Mouse (Mus musculus) brown adipose tissue, adult 24 weeks (tissue): ENCODE results near the gene Ap2m1. TPM values are rescaled to one million over a fixed set of nuclear protein-coding genes. Genes with fewer than 3 reads are reported as not detected.

Experiments
- H3K27ac ChIP-seq: fragments of 200-500 bp; replicated peaks from 2 replicates; pipeline ENCODE4 v1.5.1; 2012; ENCODE audit warnings: low read depth, mild to moderate bottlenecking, low read length
- H3K4me1 ChIP-seq: fragments of 200-500 bp; 2 replicates; pipeline ENCODE4 v1.6.1; 2012; ENCODE audit warnings: low read length, mixed read lengths; ENCODE audit not compliant: control insufficient read depth, insufficient read depth, insufficient read length
- H3K4me3 ChIP-seq: fragments of 200-500 bp; 2 replicates; pipeline ENCODE4 v1.5.1; 2012; ENCODE audit warnings: low read depth, mild to moderate bottlenecking, low read length, moderate library complexity; ENCODE audit not compliant: insufficient read depth
- polyA plus RNA-seq: library from polyadenylated mRNA; stranded (reverse); fragments of >200 nt; gene quantifications from 2 replicates; pipeline ENCODE4 v1.2.4, GENCODE M21; 2012; ENCODE audit not compliant: missing spikeins, insufficient read depth, insufficient read length

Ap2m1 gene
- polyA plus RNA-seq, 1 experiment, result 86.4 TPM

DNA sequence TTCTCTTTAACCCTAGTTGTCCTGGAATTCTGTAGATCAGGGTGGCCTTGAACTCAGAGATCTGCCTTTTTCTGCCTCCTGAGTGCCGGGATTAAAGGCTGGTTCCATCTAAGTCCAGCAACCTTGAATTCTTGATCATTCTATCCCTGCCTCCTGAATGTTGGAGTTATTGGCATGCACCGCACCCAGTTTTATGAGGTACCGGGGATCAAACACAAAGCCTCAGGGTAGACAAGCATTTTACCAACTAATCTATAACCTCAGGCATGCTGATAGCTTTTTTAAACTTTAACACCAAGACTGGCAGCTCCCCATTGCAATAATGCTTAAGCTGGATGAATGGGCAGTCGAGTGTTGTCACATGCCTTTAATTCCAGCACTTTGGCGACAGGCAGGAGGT lies 12.1 kb downstream of the Ap2m1 start:
- Histone ChIP-seq H3K27ac (peak overlapping the region; percentile 15; the same call in 1 of the 2 replicates), H3K4me1 (peaks cover 3% of the 10 kb centered on the region; the same call in 1 of the 2 replicates), H3K4me3 (peak overlapping the region; percentile 77; the same call in 1 of the 2 replicates)

DNA sequence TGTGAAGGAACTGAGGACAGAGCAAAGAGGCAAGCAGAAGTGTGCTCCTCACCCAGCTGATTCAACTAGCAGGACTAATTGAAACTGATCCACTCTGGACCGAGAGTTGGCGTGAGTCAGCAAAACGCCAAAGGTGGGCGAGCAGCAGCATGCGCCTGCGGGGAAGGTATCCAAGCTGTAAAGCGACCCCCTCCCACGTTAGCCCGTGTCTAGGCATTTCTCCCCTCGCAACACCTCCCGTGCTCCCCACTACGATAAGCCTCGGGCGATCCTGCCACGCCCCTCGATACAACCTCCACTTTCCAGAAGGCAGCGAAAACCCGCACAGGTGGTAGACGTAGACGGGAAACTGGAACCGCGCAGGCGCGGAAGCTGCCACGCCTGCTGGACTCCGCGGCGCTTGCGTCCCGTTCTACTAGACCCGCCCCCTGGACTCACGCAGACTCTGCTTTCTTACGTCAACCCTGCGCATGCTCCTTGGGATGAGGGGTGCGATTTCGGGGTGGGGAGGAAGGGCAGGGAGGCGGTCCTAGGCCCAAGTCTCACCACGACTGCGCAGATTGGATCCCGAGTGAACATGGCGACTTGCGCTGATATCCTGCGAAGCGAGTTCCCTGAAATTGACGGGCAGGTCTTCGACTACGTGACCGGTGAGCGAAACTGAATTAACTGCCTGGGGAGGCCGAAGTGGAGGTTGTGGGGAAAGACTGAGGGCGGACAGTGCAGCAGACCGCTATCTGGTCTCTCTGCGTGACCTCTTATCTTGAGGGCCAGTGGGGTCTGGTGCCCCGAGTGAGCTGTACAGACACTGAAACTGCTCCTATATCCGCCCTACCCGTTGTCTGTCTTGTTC lies 13.0 kb downstream of the Ap2m1 start, which contains the start of gene Abcf3:
Gene Abcf3, plus strand, starts transcription at position 482 of the 853 bp plus-strand sequence.
- Histone ChIP-seq H3K4me1 (peaks cover 3% of the 10 kb centered on the region; the same call in 1 of the 2 replicates), H3K27ac (peak within 1 kb of the TSS; percentile 72), H3K4me3 (peak within 1 kb of the TSS; percentile 81)

DNA sequence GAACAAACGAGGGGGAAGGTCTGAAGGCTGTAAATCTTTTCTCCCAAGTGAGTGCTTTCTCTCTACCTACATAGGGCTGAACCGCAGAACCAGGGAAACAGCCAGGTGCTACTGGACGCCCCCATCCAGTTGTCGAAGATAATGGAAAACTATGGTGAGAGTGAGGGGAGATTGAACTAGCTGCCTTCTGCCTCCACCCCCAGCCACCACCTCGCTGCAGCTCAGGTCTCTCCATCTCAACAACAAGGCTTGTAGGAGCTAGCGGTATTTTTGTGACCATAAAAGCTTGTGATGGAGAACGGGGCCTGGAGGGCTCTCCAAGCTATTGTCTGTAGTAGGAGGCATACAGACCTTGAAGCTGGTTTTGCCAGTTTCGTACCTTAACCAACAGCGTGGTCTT lies 13.9 kb downstream of the Ap2m1 start:
- Histone ChIP-seq H3K4me1 (peaks cover 3% of the 10 kb centered on the region; the same call in 1 of the 2 replicates), H3K4me3 (peak overlapping the region; percentile 81), H3K27ac (peak overlapping the region; percentile 72; the same call in 1 of the 2 replicates)

GRCm38 (mm10) chr16:20551691-20552090 lies 16.4 kb downstream of the Ap2m1 start:
- Histone ChIP-seq H3K4me3 (no peak overlapping the region), H3K4me1 (peaks cover 3% of the 10 kb centered on the region; the same call in 1 of the 2 replicates), H3K27ac (no peak overlapping the region)

DNA sequence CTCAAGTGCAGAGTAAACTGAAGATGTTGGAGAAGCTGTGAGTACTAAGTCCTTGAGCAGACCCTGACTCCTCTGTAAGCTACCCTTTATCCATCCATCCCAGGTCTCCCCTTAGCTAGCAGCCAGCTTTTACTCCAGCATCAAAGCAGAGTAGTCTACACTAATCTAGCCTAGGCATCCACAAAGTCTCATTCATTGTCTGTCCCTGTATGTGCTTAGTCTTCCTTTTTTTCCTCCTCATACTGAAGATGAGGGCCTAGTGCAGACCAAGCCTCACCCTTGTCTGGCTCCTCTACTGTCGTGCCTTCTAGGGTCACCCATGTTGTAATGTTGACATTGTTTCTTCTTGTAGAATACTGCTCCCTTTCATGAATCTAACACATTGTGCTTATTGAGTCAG lies 17.3 kb downstream of the Ap2m1 start:
- Histone ChIP-seq H3K4me3 (no peak overlapping the region), H3K27ac (no peak overlapping the region), H3K4me1 (peaks cover 3% of the 10 kb centered on the region; the same call in 1 of the 2 replicates)

DNA sequence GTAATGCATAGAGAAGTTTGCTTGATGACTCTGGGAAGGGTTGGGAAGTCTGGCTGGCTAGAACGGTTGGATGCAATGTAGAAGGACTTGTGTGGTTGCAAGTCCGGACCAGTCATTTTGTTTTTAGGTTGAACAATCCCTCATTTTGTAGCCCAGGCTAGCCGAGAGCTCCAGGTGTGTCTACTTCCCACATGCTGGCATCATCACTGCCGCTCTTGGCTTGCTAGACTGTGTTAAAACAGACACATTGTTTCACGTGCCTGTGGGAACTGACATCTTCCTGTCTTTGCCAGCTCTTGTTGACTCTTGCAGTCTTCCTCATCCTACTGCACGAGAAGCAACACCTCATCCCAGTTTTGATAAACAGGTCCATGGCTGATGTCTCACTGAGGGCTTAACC lies 19.7 kb downstream of the Ap2m1 start:
- Histone ChIP-seq H3K27ac (no peak overlapping the region), H3K4me1 (no peaks in the 10 kb centered on the region), H3K4me3 (no peak overlapping the region)

GRCm38 (mm10) chr16:20557381-20557780 lies 22.1 kb downstream of the Ap2m1 start:
- Histone ChIP-seq H3K4me1 (no peaks in the 10 kb centered on the region), H3K4me3 (no peak overlapping the region), H3K27ac (no peak overlapping the region)

DNA sequence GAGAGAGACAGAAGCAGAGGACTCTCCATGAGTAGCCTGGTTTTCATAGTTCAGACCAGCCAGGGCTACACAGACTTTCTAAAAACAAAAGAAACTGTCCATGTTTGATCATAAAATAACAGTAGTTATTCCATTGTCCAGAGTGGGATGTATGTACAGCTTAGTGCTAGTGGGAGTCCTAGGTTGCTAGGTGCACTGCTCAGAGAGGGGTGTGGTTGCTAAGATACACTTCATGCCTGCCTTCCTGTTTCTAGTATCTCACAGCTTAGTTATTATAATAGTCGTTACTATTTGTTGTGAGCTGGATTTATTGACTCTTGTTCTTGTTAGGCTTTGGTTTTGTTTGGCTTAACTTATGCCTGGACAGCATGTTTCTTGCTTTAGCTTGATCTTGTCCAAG lies 29.8 kb downstream of the Ap2m1 start:
- no peaks in the 10 kb centered on the region for H3K4me1 ChIP-seq
- no peak overlapping the region for H3K27ac ChIP-seq
- H3K4me3 ChIP-seq, result no peak overlapping the region

DNA sequence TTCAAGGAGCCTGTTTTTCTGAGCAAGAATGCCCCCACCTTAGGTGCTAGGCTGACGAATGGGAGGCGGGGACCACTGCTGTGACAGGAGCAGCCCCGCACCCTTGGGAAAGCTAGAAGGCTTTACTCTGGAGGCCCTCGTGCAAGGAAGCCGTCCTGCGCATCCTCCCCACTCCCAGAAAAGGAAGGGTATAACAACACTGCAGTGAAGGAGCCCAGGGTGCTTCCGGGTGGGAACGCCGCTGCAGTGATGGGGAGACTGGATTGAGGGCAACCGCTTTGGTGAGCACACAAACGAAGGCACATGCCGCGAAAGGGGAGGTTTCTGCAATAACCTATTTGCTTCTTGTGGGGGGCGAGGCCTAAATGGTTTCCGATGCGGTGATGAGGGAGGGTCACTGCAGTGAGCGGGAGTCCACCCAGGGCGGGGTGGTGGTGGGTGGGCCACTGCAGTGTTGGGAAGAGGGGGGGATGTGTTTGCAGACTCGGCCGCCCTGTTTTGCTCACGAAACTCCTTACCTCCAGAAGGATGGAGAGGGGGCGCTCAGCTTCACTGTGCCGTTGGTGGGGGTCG lies 54.2 kb downstream of the Ap2m1 start, which contains the start of gene Vwa5b2:
Gene Vwa5b2, plus strand, starts transcription at position 106 of the 573 bp plus-strand sequence.
- Histone ChIP-seq H3K27ac (no peak within 1 kb of the TSS), H3K4me3 (peak within 1 kb of the TSS; percentile 39), H3K4me1 (peaks cover 2% of the 10 kb centered on the region; the same call in 1 of the 2 replicates)

- Histone ChIP-seq H3K4me1 (peaks cover 2% of the 10 kb centered on the region; the same call in 1 of the 2 replicates), H3K4me3 (peak overlapping the region; percentile 39), H3K27ac (no peak overlapping the region)
Observed at GRCm38 (mm10) chr16:20589939-20590679, 54.8 kb downstream of the Ap2m1 start.

- H3K4me3 ChIP-seq, result no peak overlapping the region
- H3K4me1 ChIP-seq, result peaks cover 2% of the 10 kb centered on the region; the same call in 1 of the 2 replicates
Observed at GRCm38 (mm10) chr16:20590680-20591038, 55.4 kb downstream of the Ap2m1 start.

DNA sequence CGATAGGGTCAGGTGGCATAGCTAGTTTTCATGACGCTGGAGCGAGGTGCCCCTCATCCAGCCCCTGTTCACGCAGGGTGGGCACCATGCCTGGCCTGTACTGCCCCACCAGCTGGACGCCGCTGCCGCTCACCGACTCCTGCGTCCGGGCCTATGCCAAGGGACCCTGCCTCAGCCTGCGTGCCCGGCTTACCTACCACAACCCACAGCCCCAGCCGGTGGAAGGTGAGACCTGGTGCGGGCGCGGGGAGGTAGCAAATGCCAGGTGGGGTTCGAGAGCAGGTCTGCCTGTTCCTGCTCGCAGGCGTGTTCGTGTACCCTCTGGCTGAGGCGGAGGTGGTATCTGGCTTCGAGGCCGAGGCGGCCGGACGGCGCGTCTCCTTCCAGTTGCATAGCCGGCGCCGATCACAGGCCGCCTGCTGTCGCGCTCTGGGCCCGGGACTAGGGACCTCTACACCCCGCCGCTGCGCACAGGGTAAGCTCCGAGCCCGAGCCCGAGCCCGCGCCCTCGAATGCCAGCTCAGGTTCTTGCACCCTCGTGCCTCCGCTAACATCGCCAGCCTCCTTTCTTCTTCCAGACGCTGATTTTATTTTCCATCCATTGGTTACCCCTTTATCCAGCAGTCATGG lies 55.9 kb downstream of the Ap2m1 start:
- Histone ChIP-seq H3K4me1 (peaks cover 2% of the 10 kb centered on the region; the same call in 1 of the 2 replicates), H3K4me3 (no peak overlapping the region), H3K27ac (no peak overlapping the region)

More at GRCm38 (mm10) chr16:20590680-20591038, 55.4 kb downstream of the Ap2m1 start:
- no peak overlapping the region for H3K27ac ChIP-seq
